Mouse (Mus musculus) kidney, postnatal 14 days (tissue): ENCODE results near the gene Map3k13.

Experiments used
- DNase-seq: peaks from one replicate; pipeline ENCODE4 v3.0.0; 2022; ENCODE audit warnings: mixed read lengths

The Map3k13 gene

GRCm38 (mm10) chr16:21813164-21813834, 19.2 kb downstream of the Map3k13 start:
- DNase-seq = no peak

DNA sequence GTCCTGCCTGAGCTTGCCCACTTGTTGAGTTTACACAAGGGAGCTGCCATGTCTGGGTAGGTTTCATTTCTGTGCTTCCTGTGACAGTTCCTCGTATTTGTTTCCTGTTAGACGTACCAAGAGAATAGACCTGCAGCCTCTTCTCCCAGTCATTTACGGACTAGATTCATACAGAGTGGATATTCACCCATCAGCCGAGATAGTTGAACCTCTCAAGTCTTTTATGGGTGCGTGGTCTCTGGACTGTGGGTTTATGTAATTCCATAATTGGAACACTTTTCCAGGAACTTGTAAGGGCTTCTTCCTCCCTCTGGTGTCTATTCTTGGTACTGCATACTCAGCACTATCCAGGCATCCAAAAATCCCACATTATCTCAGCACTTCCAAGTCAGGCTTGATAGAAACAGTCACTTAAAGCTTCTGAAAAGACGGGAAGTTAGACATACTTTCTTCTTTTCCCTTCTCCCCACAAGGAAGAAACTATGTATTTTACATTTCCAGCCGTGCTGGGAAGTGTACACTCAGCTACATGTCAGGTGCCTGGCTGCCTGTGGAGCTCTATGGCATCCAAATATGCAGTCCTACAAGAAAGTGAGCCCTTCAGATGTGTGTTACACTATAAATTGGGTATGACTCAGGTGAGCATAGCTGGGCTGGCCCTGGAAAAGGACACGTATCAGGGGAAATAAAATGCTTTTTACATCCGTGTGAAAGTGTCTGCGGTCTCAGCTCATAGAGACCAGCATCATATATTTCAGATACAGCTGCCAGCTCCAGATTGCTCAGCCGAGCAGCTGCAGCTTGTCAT, 20.9 kb downstream of the Map3k13 start:
- DNase-seq = peak; percentile 73

DNA sequence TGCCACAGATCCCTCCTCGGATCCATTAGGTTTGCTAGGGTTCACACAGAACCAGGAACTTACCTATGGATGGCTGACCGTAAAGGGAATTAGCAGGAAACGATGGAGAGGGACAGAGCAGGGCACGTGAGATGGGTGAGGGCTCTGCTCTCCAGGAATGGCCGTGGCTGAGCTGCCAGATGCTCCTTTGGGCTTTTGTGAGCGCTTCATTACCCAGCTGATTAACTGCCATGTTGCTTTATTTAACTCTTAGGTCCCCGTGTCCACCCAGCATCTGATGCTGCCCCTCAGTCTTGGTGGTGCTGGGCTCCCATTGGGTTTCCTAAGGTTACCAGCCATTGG, 21.5 kb downstream of the Map3k13 start:
- no peak for DNase-seq

DNA sequence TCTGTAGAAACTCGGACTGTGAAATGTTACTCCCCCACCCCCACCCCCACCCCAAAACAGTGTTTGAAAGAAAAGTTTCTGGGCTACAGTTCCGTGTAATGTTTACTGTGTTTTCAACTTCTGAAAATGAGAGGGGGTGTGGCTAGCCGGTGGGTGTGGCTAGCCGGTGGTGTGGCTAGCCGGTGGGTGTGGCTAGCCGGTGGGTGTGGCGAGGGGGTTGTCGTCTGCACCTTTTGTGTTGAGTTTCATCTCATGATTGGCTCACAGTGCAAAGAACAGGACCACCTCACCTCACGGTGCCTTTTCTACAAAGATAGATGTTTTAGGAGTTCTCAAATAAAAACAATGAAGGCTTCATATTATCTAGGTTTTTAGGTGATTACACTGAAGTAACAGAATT, 24.0 kb downstream of the Map3k13 start:
- peak; percentile 71 for DNase-seq

DNA sequence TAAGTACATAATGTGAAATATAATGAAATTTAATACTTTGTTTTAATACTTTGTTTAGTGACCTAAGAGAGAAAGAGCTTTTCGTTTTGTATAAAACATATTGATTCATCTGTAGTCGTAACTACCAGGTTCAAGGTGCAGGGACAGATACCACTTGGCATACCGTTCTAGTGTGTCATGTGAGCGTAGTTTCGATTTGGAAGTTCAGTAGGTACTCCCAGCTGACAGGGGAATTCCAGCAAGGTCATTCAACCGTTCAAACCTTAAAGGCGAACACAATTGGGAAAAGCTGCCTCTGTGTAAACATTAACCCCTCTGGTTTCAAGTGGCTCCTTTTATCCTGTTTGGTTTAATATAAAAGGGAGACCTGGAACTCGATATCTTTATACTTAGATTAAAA, 24.5 kb downstream of the Map3k13 start:
- peak; percentile 76 for DNase-seq

GRCm38 (mm10) chr16:21825612-21826031, 31.5 kb downstream of the Map3k13 start:
- peak; percentile 79 for DNase-seq

DNA sequence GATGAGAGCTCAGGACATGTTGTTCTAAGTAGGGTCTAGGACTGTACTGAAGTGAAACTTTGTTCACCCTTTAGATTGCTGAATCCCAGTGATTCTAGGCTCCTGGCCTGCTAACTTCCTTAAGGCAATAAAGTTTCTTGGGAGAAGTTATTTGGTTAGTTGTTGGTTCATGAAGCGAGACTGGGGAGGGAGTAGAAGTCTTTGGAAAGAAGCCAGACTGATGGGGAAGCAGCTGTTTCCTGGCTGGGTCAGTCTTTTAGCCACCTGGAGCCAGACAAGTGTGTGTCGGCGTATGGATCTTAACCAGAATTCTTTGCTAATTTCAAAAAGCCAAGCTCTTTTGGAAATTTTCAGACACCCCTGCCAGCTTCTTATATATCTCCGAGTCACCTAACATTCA, 33.0 kb downstream of the Map3k13 start:
- DNase-seq = peak; percentile 73

DNA sequence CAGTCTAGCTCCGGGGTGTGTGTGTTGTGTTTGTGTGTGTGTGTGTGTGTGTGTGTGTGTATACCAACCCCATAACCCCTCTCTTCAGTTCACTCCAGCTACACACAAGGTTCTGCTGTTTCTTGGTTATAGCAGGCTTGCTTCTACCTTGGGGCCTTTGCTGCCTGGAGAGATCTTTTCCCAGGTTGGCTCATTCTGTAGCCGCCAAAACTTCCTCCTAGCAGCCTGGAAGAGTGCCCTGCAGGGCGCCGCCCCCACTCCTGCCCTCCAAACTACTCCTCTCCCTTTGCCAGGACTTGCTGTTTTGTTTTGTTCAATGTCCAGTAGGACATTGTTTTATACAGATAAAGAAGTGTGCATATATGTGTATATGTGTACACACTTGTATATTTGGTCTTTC, 33.4 kb downstream of the Map3k13 start:
- peak; percentile 29 for DNase-seq

DNA sequence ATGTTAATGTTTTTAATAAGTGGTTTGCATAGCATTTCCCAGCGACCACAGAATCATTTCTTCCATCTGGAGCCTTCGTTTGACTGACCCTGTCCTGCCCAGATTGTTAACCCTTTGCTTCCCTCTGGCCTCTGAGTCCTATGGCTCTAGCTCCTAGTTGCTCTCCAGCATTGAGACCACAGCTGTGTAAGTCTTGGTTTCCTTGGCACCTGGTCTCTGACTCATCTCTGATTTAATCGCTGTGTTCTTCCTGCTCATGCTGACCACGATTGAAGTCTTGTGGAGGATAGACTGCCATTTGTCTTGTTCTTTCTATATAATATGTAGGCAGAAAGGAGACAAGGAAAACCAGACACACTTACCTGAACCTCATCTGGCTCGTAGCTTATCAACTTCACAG, 35.6 kb downstream of the Map3k13 start:
- DNase-seq = no peak

GRCm38 (mm10) chr16:21830784-21831183, 36.6 kb downstream of the Map3k13 start:
- no peak for DNase-seq

- DNase-seq = no peak
These were observed 37.6 kb downstream of the Map3k13 start for GRCm38 (mm10) chr16:21831764-21832163.

- no peak for DNase-seq
These were observed 39.3 kb downstream of the Map3k13 start for GRCm38 (mm10) chr16:21833469-21833868.

GRCm38 (mm10) chr16:21833970-21834369, 39.8 kb downstream of the Map3k13 start:
- no peak for DNase-seq

DNA sequence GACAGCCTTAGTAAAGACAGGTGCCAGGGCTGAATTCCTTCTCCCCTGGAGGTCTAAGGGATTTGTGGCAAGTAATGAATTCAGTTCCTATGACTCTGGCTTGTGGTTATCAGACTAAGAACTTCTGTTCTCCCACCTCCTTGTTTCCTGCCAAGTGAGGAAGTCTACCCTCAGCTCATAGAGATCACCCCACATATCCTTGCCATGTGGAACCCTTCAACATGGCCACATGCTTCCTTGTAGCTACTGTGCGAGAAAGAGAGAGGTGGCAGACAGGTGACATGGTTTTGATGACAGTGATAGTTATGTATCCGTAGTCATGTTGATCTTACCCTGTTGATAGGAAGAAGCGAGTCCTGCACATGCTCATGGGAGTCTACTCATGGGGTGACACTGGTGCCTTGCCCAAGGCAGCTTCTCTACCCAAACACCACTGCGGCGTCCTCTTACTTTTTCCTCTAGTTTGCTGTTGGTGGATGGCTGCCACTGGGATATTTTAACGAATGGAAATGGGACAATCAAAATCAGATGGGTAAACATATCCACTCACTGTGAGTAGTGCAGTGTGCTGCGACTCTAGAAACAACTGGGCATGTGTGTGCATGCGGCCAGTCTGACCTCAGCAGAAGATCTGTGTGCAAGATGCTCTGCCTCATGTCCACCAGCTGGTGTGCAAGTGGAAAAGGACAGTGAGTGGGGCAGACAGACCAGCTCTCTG, 40.9 kb downstream of the Map3k13 start:
- no peak for DNase-seq

GRCm38 (mm10) chr16:21835584-21835931, 41.4 kb downstream of the Map3k13 start:
- DNase-seq = no peak

DNA sequence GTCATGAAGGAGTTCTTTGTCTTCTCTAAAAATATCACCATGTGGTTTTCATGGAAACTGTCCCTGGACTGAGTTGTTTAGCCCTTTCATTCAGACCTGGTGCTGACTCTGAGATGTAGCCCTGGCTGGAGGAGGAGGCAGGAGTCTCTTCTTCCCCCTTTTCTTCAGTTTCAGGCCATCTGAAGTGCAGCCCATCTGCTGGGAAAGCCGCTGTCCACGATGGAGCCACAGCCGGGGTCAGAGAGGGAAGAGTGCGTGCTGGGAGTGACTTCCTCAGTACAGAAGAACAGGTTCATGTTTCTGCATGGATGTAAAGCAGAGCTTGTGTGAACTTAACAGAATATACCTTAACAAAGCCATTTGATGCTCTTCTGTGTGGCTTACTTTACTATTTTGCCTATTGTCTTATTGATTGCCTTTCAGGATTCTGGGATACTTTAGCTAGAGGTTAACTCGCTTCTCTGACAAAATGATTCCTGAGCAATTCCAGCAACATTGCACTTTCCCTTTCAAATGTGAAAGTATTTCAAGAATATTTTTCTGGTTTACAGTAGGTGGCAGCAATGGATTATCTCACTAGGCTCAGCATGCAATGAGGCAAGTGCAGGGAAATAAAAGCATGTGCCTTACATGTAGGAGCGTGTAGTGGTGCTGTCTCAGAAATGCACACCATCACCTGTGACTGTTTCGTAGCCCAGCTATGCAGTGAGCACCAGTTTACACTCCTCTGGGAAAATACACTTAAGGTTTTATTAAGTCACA, 42.3 kb downstream of the Map3k13 start:
- peak; percentile 15 for DNase-seq

DNA sequence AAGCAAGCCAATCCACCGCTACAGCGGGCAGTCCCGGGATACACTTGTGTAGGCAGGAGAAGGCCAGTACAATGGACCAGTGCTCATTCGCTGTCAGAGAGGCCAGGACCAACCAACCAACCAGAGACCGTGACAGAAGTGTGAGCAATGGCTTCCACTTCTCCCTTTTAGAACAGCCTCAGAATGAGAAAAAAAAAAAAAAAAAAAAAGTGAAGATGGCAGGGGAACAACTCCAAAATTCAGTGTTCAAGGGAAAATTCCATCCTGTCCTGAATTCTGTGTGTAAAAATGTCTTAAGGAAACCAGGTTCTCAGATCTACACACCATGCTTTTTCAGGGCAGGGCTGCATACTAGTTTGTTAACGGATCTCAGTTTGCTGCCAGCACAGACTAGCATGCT, 43.5 kb downstream of the Map3k13 start:
- no peak for DNase-seq

- peak; percentile 78 for DNase-seq
These were observed 51.9 kb downstream of the Map3k13 start for GRCm38 (mm10) chr16:21845800-21846671.

DNA sequence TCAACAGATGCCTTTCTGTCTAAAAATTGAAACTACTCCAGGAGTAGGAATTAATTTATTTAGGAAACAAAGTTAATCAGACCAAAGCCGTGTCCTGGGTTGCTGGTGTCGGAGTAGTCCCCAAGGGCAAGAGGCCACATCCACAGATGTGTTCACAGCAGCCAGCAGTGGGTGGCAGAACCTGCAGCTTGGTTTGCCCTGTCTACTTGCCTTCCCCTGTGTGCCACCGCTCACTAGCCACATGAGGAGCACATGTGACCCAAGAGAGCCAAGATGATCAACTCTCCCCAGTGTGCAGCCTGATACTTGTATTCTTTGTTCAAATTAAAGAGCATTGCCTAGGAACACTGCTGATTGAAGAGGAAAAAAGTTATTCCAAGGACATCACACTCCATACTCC, 54.3 kb downstream of the Map3k13 start:
- no peak for DNase-seq

DNA sequence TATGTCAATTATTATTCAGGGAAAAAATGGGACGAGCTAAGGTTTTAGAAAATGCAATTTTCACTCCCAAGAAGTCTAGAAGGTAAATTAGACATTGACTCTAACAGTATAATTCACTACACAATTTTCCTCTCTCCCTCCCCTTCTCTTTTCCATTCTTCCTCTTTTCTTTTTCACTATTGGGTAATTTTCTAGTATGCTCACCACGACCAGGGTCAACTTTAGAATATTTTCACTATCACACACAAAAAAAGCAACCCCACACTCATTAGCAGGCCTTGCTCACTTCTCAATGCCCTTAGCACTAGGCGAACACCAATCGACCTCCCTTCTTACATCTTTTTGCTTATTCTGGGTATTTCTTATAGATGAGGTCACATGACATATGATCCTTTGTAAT, 54.7 kb downstream of the Map3k13 start:
- no peak for DNase-seq

- no peak for DNase-seq
These were observed 58.2 kb downstream of the Map3k13 start for GRCm38 (mm10) chr16:21852374-21852773.

DNA sequence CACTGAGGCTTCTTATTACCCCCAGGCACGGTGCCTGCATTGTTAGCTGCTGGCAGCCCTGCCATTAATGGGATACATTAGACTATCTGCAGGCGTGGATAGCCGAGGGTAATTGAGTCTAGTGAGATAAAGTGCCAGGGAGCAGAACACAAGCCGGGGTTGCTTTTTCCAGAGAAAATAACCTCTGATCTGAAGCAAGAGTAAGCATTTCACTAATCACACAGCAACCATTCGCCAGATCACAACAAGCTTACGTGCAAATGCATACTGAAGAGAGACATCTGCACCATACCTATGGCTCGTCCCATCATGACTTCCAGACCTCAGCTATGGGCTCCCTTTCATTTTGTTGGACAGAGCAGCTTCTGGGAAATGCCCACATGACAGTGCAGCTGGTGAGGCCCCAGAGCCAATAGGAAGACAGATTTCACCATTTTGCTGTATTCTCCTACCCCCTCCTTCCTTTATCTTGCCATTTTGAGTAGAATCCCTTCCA, 59.3 kb downstream of the Map3k13 start:
- DNase-seq = no peak
